Mouse (Mus musculus): ENCODE measurements around the gene Esr1.
"Not testable (repeated sequence)": the region's sequence is repeated elsewhere in the genome, so short reads cannot be mapped to it uniquely, and the experiment has no call there.

The Esr1 gene

DNA sequence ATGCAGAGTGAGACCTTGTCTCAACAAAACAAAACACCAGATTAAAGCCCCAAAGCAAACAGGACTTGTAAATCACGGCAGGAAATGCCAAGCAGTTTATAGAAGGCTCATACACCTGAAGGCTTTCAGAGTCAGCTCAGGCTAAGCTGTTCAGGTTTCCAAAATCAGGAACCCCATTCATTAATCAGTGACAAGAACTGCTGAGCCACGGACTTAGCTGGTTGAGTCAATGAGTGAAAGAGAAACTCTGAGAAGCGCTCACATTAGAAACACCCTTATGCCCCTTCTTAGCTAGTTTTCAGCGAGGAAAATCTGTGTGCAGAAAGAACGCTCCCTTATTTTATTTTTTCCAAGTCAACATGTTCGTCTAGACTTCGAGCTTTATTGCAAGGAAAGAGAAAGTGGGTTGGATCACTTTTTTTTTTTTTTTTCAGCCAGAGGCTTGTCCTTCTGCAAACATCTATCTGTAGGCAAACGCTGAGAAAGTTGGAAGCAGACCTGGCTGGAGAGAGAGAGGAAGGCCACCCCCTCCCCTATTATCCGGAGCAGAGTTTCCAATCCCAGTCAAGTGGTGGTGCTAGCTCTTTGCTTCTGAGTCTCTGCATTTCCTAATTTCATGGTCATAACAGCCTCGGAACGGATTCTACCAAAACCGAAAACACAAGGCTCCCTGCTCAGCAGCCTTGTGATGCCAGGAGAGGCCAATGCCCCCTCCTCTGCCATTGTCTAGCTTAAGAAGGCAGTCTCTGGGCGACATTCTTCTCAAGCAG, at the start of gene Esr1:
Esr1 (plus strand) TSS at position 208 of the 770 bp plus-strand sequence.
- no peak for DNase-seq

- no peak for DNase-seq
Measured at GRCm38 (mm10) chr10:4565148-4565547, 46.2 kb upstream of the Esr1 start.

- no peak for DNase-seq
Measured at GRCm38 (mm10) chr10:4570778-4571177, 40.6 kb upstream of the Esr1 start.

GRCm38 (mm10) chr10:4571304-4571703, 40.1 kb upstream of the Esr1 start:
- no peak for DNase-seq

GRCm38 (mm10) chr10:4581905-4582304, 29.5 kb upstream of the Esr1 start:
- DNase-seq: no peak

- DNase-seq: no peak
Measured at GRCm38 (mm10) chr10:4586691-4587090, 24.7 kb upstream of the Esr1 start.

DNA sequence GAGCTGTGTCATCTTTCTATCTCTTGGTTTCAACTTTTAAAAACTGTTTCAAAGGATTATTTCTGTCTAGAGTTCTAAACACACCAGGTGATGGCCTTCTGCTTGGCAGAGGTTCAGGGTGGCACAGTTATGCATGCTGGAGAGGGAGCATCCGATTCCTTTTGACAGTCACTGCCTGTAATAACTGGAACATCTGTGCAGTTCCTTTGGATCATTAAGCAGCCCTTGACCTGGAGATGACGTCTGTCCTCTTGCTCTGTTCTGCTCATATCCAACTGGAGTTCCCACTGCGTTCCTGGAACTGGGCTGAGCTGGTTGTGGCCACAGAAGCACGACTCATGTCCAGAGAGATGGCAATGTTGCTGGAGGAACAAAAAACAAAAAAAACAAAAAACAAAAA, 21.8 kb upstream of the Esr1 start:
- no peak for DNase-seq

DNA sequence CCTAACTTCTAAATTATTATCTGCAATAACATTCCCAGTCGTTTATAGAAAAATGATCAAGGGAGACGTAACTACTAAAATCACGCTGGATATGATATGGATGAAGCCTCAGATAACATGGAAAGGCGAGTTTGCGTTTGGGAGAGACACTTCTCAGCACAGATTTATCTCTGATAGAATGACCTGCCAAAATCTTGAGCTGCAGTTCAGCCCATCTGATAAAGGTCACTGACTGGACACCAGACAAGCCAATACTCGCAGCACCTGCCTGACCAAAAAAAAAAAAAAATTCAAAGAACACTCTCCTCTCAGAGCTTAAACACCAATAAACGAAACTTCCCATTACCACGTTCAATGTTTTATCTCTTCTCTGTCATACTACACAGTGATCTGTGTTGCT, 20.4 kb upstream of the Esr1 start:
- no peak for DNase-seq

DNA sequence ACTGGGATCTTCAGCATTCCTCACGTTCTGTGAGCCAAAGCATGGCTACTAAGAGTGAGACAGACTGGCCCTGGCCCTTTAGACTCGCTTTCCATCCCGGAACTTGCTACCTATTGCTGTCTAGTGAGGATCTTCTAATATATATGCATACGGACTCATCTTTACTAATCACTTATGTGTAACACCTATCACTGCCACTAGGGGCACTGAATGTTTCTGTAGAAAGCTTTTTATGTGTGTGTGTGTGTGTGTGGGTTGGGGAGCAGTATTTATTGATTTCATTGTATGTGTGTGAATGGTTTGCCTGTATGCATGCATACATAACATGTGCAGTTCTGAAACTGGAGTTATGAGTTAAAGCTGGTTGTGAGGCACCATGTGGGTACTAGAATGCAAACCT, 17.6 kb upstream of the Esr1 start:
- no peak for DNase-seq

GRCm38 (mm10) chr10:4597211-4597610, 14.2 kb upstream of the Esr1 start:
- DNase-seq: no peak

DNA sequence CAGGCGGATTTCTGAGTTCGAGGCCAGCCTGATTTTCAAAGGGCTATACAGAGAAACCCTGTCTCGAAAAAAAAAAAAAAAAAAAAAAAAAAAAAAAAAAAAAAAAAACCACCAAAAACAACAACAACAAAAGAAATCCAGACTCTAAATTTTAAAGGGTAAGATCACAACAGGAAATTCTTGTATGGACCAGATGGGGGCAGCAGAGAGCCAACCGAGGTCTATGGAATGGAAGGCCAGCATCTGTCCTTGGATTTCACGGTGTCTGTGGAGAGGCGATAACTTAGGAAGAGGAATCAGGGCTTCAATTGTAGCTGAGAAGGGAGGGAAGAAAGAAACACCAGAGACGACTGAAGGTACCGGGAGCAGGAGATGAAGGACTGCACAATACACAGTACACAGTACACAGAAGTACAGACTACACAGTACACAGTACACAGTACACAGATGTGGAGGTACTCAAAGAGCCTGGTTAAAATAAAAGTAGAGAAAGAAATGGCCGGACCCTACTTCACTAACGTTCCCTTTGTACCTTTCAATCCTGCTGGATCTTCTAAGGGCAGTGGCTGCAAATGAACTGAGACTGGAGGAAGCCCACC, 13.1 kb upstream of the Esr1 start:
- peak; percentile 66 for DNase-seq

DNA sequence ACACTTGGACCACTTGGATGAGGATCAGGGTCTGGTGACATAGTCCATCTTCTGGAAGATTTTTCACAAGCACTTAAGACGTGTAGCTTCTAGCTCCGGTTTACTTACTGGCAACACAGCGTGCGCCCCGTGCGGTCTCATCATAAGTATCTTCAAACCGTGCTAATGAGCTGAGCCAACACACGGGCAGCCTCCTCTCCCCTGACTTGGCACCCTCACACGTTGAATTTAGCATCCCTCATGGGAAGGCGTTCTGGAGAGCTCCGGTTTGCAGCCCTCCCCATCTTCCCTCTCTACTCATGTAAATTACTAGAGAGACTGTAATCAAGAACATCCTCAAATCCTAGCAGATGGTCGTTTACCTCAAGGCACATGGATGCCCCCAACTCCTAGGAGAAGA, 12.5 kb upstream of the Esr1 start:
- no peak for DNase-seq

GRCm38 (mm10) chr10:4599591-4599990, 11.8 kb upstream of the Esr1 start:
- no peak for DNase-seq

DNA sequence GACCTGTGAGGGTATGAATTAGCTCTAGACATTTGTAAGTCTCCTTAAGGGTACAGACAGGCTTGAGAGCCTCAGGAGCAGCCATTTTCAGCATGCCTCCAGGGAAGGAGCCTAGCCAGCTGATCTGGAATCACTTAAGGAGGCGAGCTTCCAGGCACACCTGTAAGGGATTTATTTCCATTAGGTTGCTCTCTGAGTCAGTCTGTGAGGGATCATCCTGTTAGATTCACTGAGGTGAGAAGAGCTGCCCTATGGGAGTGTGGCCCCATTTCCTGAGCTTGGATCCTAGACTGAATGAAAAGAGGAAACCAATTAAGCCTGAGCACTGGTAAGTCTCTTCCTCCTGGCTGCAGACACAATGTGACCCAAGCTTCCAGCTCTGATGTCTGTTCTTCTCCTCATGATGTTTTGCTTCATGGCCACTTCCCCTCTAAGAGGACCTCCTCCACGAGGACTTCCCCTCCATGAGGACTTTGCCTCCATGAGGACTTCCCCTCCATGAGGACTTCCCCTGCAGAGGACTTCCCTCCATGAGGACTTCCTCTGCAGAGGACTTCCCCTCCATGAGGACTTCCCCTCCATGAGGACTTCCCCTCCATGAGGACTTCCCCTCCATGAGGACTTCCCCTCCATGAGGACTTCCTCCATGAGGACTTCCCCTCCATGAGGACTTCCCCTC, 10.5 kb upstream of the Esr1 start:
- DNase-seq: no peak

GRCm38 (mm10) chr10:4601612-4602011, 9.8 kb upstream of the Esr1 start:
- DNase-seq: not testable (repeated sequence)

- no peak for DNase-seq
Measured at GRCm38 (mm10) chr10:4602466-4602865, 8.9 kb upstream of the Esr1 start.

GRCm38 (mm10) chr10:4604527-4605209, 6.7 kb upstream of the Esr1 start:
- no peak for DNase-seq

DNA sequence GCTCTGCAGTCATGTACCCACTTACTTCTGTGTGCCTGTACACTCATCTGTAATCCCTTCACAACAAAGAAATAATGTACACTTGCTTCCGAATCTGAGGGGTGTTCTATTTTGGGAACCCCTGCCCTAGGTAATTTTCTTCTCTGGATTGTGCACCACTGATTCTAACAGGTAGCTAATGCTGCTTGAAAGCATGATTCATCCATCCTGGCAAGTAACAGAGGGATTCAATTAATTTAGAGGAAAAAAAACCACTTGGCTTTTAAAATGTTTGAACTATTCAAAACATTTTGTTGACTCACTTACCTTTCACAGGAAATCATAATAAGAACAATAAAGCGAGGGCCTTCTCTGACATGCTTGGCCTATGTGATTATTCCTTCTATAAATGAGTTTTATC, 1.2 kb upstream of the Esr1 start:
- no peak for DNase-seq

- no peak for DNase-seq
Measured at GRCm38 (mm10) chr10:4612313-4613036, 1.1 kb downstream of the Esr1 start.

- DNase-seq: peak; percentile 21
Measured at GRCm38 (mm10) chr10:4618026-4618425, 6.6 kb downstream of the Esr1 start.

DNA sequence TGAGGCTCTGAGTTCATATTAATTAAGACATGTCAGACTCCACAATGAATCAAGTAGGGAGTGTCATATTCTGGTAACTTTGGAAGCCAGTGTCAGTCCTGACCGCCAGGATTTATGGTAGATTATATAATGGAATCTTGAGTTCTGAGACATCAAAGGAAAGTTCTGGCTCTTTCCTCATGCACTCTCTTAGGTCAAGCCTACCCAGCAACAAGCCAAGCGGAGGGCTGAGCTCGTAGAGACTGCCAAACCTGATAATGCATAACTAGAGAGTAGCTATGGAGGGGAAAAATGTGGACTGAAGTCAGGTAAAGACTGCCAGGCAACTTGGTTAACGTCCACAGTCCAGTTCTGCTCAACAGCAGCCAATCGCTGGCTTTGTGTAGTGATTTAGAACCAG, 7.3 kb downstream of the Esr1 start:
- no peak for DNase-seq

DNA sequence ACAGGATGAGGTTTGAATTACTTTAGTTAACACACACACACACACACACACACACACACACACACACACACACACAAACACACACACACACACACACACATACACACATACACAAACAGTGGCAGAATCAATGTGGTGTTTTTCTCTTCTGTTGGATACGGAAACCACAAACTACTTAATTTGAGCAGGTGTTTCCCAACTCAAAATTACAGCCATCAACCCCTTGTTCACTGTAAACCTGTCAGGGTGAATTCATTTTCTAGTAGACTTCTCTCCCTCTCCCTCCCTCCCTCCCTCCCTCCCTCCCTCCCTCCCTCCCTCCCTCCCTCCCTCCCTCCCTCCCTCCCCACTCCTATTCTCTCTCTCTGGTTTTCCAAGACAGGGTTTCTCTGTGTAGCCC, 8.0 kb downstream of the Esr1 start:
- DNase-seq: not testable (repeated sequence)
